Mouse (Mus musculus) CH12.LX (cell line): ENCODE measurements around the gene Cntn4.

Experiments
- CHD2 ChIP-seq: IDR thresholded peaks from 2 replicates; pipeline ENCODE4 v1.6.1; 2011; ENCODE audit warnings: low read length, improper control_type of control experiment
- CTCF ChIP-seq, 2 experiments: IDR thresholded peaks in 1 of 2; conservative IDR thresholded peaks in 1 of 2; 2 replicates each; pipeline ENCODE4 v1.5.1; 2011 to 2012; ENCODE audit warnings: low read depth in 2 of 2, low read length in 2 of 2, improper control_type of control experiment in 1 of 2, inconsistent platforms in 1 of 2, mild to moderate bottlenecking in 1 of 2, moderate library complexity in 1 of 2
- HCFC1 ChIP-seq: IDR thresholded peaks from 2 replicates; pipeline ENCODE4 v1.6.1; 2012; ENCODE audit warnings: low read depth, mild to moderate bottlenecking, inconsistent platforms, low read length, improper control_type of control experiment
- MEF2A ChIP-seq: IDR thresholded peaks from 2 replicates; pipeline ENCODE4 v1.6.1; 2014; ENCODE audit warnings: low read depth, mild to moderate bottlenecking, inconsistent platforms, low read length, improper control_type of control experiment, borderline replicate concordance
- PAX5 ChIP-seq: IDR thresholded peaks from 2 replicates; pipeline ENCODE4 v1.6.1; 2012; ENCODE audit warnings: low read length, inconsistent platforms, mixed read lengths
- POLR2AphosphoS2 ChIP-seq: IDR thresholded peaks from 2 replicates; pipeline ENCODE4 v1.6.1; 2011; ENCODE audit warnings: low read depth, low read length, improper control_type of control experiment
- SIN3A ChIP-seq: IDR thresholded peaks from 2 replicates; pipeline ENCODE4 v1.6.1; 2012; ENCODE audit warnings: low read length, improper control_type of control experiment, inconsistent platforms
- USF1 ChIP-seq: IDR thresholded peaks from 2 replicates; pipeline ENCODE4 v1.6.1; 2014; ENCODE audit warnings: low read depth, mild to moderate bottlenecking, inconsistent platforms, low read length, improper control_type of control experiment
- USF2 ChIP-seq: conservative IDR thresholded peaks from 2 replicates; pipeline ENCODE4 v1.6.1; 2011; ENCODE audit warnings: low read depth, low read length, improper control_type of control experiment
- ZC3H11A ChIP-seq: IDR thresholded peaks from 2 replicates; pipeline ENCODE4 v1.6.1; 2012; ENCODE audit warnings: low read depth, mild to moderate bottlenecking, inconsistent platforms, low read length, improper control_type of control experiment

- TF ChIP-seq CTCF (conservative IDR thresholded peaks at IDR 0.05 in 1 of 2, IDR thresholded peaks at IDR 0.05 in 1 of 2; ENCODE audit: low read depth in 2 of 2, low read length in 2 of 2) (no peak), MEF2A (no peak), POLR2AphosphoS2 (no peak), PAX5 (no peak), USF1 (no peak), USF2 (no peak), SIN3A (no peak), ZC3H11A (no peak), HCFC1 (no peak), CHD2 (no peak)
Observed at GRCm38 (mm10) chr6:106332466-106332865, 655.0 kb downstream of the Cntn4 start.
